Mouse (Mus musculus) hindbrain, embryonic 12.5 days (tissue): ENCODE measurements at regions not wholly inside any gene's neighbourhood (a gene's known extent, or its start where the extent isn't known, plus 50 kb on each side); places are given as distances from the start of the nearest gene placed in this dataset.

Experiments used
- ATAC-seq: fragments of 200-750 bp; cut with Nextera tagmentation; 2 replicates; pipeline ENCODE4 v1.8.0; 2017; ENCODE audit warnings: moderate TSS enrichment; ENCODE audit not compliant: low FRiP score
- H3K27ac ChIP-seq: fragments of 300-500 bp; sonication (generic); 2 replicates; pipeline ENCODE4 v1.5.1; 2016; ENCODE audit warnings: mild to moderate bottlenecking
- H3K27me3 ChIP-seq: fragments of 300-500 bp; sonication (generic); 2 replicates; pipeline ENCODE4 v1.6.1; 2016; ENCODE audit warnings: mild to moderate bottlenecking
- H3K36me3 ChIP-seq: fragments of 300-500 bp; sonication (generic); 2 replicates; pipeline ENCODE4 v1.6.1; 2016; ENCODE audit warnings: mild to moderate bottlenecking
- H3K4me1 ChIP-seq: fragments of 300-500 bp; sonication (generic); 2 replicates; pipeline ENCODE4 v1.6.1; 2016
- H3K4me2 ChIP-seq: fragments of 300-500 bp; sonication (generic); replicated peaks from 2 replicates; pipeline ENCODE4 v1.6.1; 2016; ENCODE audit warnings: mild to moderate bottlenecking
- H3K4me3 ChIP-seq: fragments of 300-500 bp; sonication (generic); 2 replicates; pipeline ENCODE4 v1.5.1; 2016; ENCODE audit warnings: mild to moderate bottlenecking
- H3K9ac ChIP-seq: fragments of 300-500 bp; sonication (generic); 2 replicates; pipeline ENCODE4 v1.6.1; 2016; ENCODE audit warnings: mild to moderate bottlenecking, moderate library complexity
- H3K9me3 ChIP-seq: fragments of 300-500 bp; sonication (generic); replicated peaks from 2 replicates; pipeline ENCODE4 v1.6.1; 2016; ENCODE audit warnings: mild to moderate bottlenecking
- WGBS: fragments of 180-500 bp; shearing (Covaris S2); methylation state at CpG from one replicate; pipeline ENCODE4 v1.1.7; 2016; 5-methylcytosine and 5-hydroxymethylcytosine counted together

DNA sequence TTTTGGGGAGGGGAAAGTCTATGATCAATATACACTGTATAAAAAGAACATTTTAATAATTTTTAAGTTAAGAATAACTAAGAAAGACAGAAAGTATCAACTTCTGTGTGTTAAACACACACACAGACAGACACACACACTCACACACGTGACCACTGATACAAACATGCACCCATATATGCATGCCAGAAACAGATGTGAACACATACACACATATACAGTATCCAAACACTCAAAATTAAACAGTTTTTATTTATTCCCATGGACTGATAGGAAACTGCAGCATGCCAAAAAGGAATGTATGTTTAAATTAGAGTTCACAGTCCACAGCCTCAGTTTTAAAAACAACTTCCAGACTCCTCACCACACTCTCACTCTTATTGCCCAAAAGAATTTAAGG, 203.4 kb upstream of the Tbl1x start:
- Histone ChIP-seq H3K27ac (no peak overlapping the region), H3K9me3 (no peaks in the 10 kb centered on the region), H3K4me3 (no peak overlapping the region), H3K4me2 (no peak overlapping the region), H3K36me3 (no peaks in the 10 kb centered on the region), H3K27me3 (no peaks in the 10 kb centered on the region), H3K9ac (no peak overlapping the region), H3K4me1 (no peaks in the 10 kb centered on the region)
- 70% methylated on average over 1 of the region's 1 CpGs for WGBS
- no peak for ATAC-seq

GRCm38 (mm10) chrX:77314384-77314783, 196.4 kb upstream of the Tbl1x start:
- H3K36me3 ChIP-seq: no peaks in the 10 kb centered on the region
- no peak for ATAC-seq
- H3K4me1 ChIP-seq: no peaks in the 10 kb centered on the region
- WGBS: 73% methylated on average over 3 of the region's 3 CpGs
- H3K9me3 ChIP-seq: no peaks in the 10 kb centered on the region
- no peak overlapping the region for H3K9ac ChIP-seq
- no peak overlapping the region for H3K4me2 ChIP-seq
- no peaks in the 10 kb centered on the region for H3K27me3 ChIP-seq
- no peak overlapping the region for H3K27ac ChIP-seq
- no peak overlapping the region for H3K4me3 ChIP-seq

DNA sequence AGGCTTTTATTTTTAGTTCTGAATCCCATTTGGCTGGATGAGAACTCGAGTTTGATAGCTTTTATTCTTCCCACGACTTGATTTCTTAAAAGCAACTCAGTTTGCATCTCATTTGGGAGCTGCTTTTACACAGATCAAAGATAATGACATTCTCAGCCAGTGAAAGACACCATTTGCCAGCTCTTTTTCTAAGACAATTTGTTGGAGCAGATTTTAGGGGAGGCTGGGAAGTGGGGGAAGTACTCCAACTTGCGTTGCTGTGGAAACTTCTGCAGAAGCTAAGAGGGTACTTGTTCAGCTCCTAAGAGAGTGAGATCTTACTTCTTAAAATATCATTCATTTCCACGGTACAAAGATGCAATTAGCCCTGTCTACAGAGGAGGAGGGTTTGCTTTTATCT, 187.2 kb upstream of the Tbl1x start:
- H3K27me3 ChIP-seq: no peaks in the 10 kb centered on the region
- H3K4me2 ChIP-seq: no peak overlapping the region
- no peak overlapping the region for H3K4me3 ChIP-seq
- no peaks in the 10 kb centered on the region for H3K9me3 ChIP-seq
- no peaks in the 10 kb centered on the region for H3K36me3 ChIP-seq
- H3K4me1 ChIP-seq: no peaks in the 10 kb centered on the region
- WGBS: 37% methylated on average over 4 of the region's 4 CpGs
- ATAC-seq: no peak
- H3K27ac ChIP-seq: no peak overlapping the region
- H3K9ac ChIP-seq: no peak overlapping the region

GRCm38 (mm10) chrX:77353181-77353580, 157.6 kb upstream of the Tbl1x start:
- Histone ChIP-seq H3K9me3 (no peaks in the 10 kb centered on the region), H3K27ac (no peak overlapping the region), H3K9ac (no peak overlapping the region), H3K36me3 (no peaks in the 10 kb centered on the region), H3K27me3 (no peaks in the 10 kb centered on the region), H3K4me3 (no peak overlapping the region), H3K4me1 (no peaks in the 10 kb centered on the region), H3K4me2 (no peak overlapping the region)
- ATAC-seq: no peak
- WGBS: 53% methylated on average over 2 of the region's 2 CpGs

GRCm38 (mm10) chrX:77360551-77360950, 150.3 kb upstream of the Tbl1x start:
- H3K27me3 ChIP-seq: no peaks in the 10 kb centered on the region
- WGBS: 49% methylated on average over 2 of the region's 2 CpGs

GRCm38 (mm10) chrX:77361106-77361505, 149.7 kb upstream of the Tbl1x start:
- H3K9me3 ChIP-seq: no peaks in the 10 kb centered on the region
- ATAC-seq: no peak
- no peak overlapping the region for H3K9ac ChIP-seq
- H3K4me3 ChIP-seq: no peak overlapping the region
- H3K4me1 ChIP-seq: no peaks in the 10 kb centered on the region
- H3K4me2 ChIP-seq: no peak overlapping the region
- no peaks in the 10 kb centered on the region for H3K27me3 ChIP-seq
- H3K27ac ChIP-seq: no peak overlapping the region
- WGBS: 81% methylated on average over 2 of the region's 2 CpGs
- no peaks in the 10 kb centered on the region for H3K36me3 ChIP-seq

More at GRCm38 (mm10) chrX:77360551-77360950, 150.3 kb upstream of the Tbl1x start:
- H3K4me3 ChIP-seq: no peak overlapping the region
- H3K9ac ChIP-seq: no peak overlapping the region
- no peak for ATAC-seq
- H3K4me2 ChIP-seq: no peak overlapping the region
- H3K36me3 ChIP-seq: no peaks in the 10 kb centered on the region
- no peak overlapping the region for H3K27ac ChIP-seq
- no peaks in the 10 kb centered on the region for H3K9me3 ChIP-seq
- no peaks in the 10 kb centered on the region for H3K4me1 ChIP-seq

- no peak for ATAC-seq
- Histone ChIP-seq H3K9ac (no peak overlapping the region), H3K27me3 (no peaks in the 10 kb centered on the region), H3K4me2 (no peak overlapping the region), H3K27ac (no peak overlapping the region), H3K4me3 (no peak overlapping the region), H3K4me1 (no peaks in the 10 kb centered on the region), H3K9me3 (no peaks in the 10 kb centered on the region), H3K36me3 (no peaks in the 10 kb centered on the region)
- WGBS: 62% methylated on average over 1 of the region's 1 CpGs
These were observed 147.2 kb upstream of the Tbl1x start for GRCm38 (mm10) chrX:77363657-77364056.

DNA sequence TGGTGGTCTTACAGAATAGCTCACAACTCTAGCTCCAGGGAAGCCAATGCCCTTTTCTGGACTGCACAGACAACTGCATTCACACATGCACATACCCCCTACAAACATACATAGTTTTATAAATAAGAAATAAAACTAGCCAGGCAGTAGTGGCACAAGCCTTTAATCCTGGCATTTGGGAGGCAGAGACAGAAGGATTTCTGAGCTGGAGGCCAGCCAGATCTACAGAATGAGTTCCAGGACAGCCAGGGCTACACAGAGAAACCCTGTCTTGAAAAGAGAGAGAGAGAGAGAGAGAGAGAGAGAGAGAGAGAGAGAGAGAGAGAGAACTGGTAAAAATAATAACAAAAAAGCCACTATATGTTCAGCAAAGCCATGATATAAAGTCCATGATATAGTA, 143.5 kb upstream of the Tbl1x start:
- Histone ChIP-seq H3K4me2 (no peak overlapping the region), H3K27ac (no peak overlapping the region), H3K9ac (no peak overlapping the region), H3K4me1 (no peaks in the 10 kb centered on the region), H3K9me3 (no peaks in the 10 kb centered on the region), H3K4me3 (no peak overlapping the region), H3K27me3 (no peaks in the 10 kb centered on the region), H3K36me3 (no peaks in the 10 kb centered on the region)
- no peak for ATAC-seq

DNA sequence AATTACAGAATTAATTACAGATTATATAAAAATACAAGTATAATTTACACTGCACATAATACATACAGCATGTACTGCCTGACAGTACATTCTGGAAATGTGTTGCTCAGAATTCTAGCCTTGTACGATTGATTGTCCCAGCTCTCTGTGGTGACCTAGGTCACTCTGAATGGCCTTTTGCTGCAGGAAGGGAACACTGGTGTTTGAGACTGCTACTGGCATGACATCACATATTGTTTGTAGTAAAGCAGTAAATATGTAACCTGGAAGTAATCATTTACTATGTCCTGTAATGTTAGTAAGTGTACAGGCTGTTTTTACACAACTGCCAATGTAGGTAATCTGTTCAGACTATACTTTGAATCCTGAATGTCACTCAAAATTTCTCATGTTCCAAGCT, 123.5 kb upstream of the Tbl1x start:
- no peaks in the 10 kb centered on the region for H3K36me3 ChIP-seq
- ATAC-seq: no peak
- no peak overlapping the region for H3K9ac ChIP-seq
- no peak overlapping the region for H3K4me2 ChIP-seq
- H3K9me3 ChIP-seq: no peaks in the 10 kb centered on the region
- H3K27me3 ChIP-seq: no peaks in the 10 kb centered on the region
- H3K4me3 ChIP-seq: no peak overlapping the region
- no peak overlapping the region for H3K27ac ChIP-seq
- WGBS: 92% methylated on average over 1 of the region's 1 CpGs
- no peaks in the 10 kb centered on the region for H3K4me1 ChIP-seq

- H3K27ac ChIP-seq: no peak overlapping the region
- 72% methylated on average over 4 of the region's 4 CpGs for WGBS
These were observed 118.9 kb upstream of the Tbl1x start for GRCm38 (mm10) chrX:77391760-77392446.

DNA sequence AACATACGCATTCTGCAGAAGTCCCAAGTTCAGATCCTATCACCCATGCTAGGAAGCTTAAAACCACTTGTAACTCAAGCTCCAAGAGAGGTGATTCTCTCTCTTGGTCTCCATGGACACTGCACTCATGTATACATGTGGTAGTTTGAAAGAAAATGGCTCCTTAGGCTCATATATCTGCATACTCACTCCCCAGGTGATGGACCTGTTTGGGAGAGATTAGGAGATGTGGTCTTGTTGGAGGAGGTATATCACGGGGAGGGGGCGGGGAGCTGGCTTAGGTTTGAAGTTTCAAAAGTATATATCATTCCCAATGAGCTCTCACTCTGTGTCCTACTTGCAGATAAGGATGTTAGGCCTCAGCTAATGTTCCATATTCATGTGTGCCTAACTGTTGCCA, 103.9 kb upstream of the Tbl1x start:
- WGBS: 98% methylated on average over 3 of the region's 3 CpGs
- H3K36me3 ChIP-seq: no peaks in the 10 kb centered on the region
- ATAC-seq: no peak
- H3K9me3 ChIP-seq: no peaks in the 10 kb centered on the region
- no peaks in the 10 kb centered on the region for H3K27me3 ChIP-seq
- H3K9ac ChIP-seq: no peak overlapping the region
- no peak overlapping the region for H3K27ac ChIP-seq
- H3K4me3 ChIP-seq: no peak overlapping the region
- no peak overlapping the region for H3K4me2 ChIP-seq
- no peaks in the 10 kb centered on the region for H3K4me1 ChIP-seq

More at GRCm38 (mm10) chrX:77391760-77392446, 118.9 kb upstream of the Tbl1x start:
- H3K9me3 ChIP-seq: no peaks in the 10 kb centered on the region
- H3K27me3 ChIP-seq: no peaks in the 10 kb centered on the region
- H3K9ac ChIP-seq: no peak overlapping the region
- no peak overlapping the region for H3K4me3 ChIP-seq
- no peak for ATAC-seq
- no peak overlapping the region for H3K4me2 ChIP-seq
- no peaks in the 10 kb centered on the region for H3K36me3 ChIP-seq
- H3K4me1 ChIP-seq: no peaks in the 10 kb centered on the region

DNA sequence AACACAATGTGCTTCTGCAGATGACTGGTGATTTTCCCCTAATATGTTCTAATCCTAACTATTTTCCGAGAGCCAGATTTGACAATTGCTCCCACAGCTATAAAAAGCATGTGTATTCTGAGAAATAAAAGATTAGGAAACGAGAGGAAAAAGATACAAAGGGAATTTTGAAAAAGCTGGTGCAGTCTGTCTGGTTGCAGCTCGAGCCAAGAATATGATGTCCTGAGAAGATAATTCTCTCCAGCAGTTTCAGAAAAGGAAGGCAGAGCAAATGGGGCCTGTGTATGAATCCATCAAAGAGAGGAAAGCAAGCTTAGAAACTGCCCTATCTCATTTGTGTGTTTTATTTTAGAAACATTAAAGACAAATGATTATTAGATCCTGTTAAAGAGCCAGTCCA, 102.9 kb upstream of the Tbl1x start:
- Histone ChIP-seq H3K27me3 (no peaks in the 10 kb centered on the region), H3K36me3 (no peaks in the 10 kb centered on the region), H3K4me3 (no peak overlapping the region), H3K9me3 (no peaks in the 10 kb centered on the region), H3K9ac (no peak overlapping the region), H3K4me1 (no peaks in the 10 kb centered on the region), H3K27ac (no peak overlapping the region), H3K4me2 (no peak overlapping the region)
- no peak for ATAC-seq
- 72% methylated on average over 3 of the region's 3 CpGs for WGBS

DNA sequence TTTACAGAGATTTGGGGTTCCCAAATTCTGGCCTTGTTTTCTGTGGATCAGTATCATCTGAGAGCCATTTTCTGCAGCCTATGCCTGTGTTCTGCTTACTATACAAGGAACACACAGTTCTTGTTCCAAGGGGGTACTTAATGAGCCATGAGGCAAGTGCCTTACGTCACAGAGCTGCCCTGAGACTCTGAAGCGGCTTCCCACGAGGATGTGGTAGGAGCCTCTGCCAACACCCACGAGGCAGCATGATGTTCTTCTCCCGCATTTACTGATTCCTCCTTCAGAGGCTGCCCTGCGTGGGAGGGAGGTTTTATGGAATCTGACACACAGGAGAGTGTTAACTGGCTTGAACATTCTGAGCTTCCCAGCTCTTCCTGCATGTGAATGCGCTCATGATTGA, 101.4 kb upstream of the Tbl1x start:
- Histone ChIP-seq H3K4me3 (no peak overlapping the region), H3K36me3 (no peaks in the 10 kb centered on the region), H3K9me3 (no peaks in the 10 kb centered on the region), H3K4me1 (no peaks in the 10 kb centered on the region), H3K27me3 (no peaks in the 10 kb centered on the region), H3K27ac (no peak overlapping the region), H3K4me2 (no peak overlapping the region), H3K9ac (no peak overlapping the region)
- WGBS: 68% methylated on average over 7 of the region's 7 CpGs
- no peak for ATAC-seq
